Mouse (Mus musculus) erythroblast, embryonic 14.5 days (primary cell): ENCODE results near the gene Gm28374. TPM values are rescaled to one million over a fixed set of nuclear protein-coding genes. Genes with fewer than 3 reads are reported as not detected.

Source experiments
- H3K27me3 ChIP-seq: 2 replicates; pipeline ENCODE4 v1.6.1; 2012; ENCODE audit warnings: inconsistent platforms; ENCODE audit not compliant: control insufficient read depth
- H3K36me3 ChIP-seq: 2 replicates; pipeline ENCODE4 v1.6.1; 2012; ENCODE audit warnings: mild to moderate bottlenecking, inconsistent platforms; ENCODE audit not compliant: control insufficient read depth
- H3K4me1 ChIP-seq: 2 replicates; pipeline ENCODE4 v1.6.1; 2012; ENCODE audit warnings: inconsistent platforms; ENCODE audit not compliant: control insufficient read depth
- H3K4me3 ChIP-seq: replicated peaks from 2 replicates; pipeline ENCODE3; 2012; ENCODE audit warnings: moderate library complexity, mild to moderate bottlenecking, inconsistent platforms
- H3K9me3 ChIP-seq: 2 replicates; pipeline ENCODE4 v1.6.1; 2012; ENCODE audit warnings: low read length, inconsistent platforms, mixed read lengths; ENCODE audit not compliant: control insufficient read depth
- GATA1 ChIP-seq: IDR thresholded peaks from 2 replicates; pipeline ENCODE4 v1.6.1; 2012; ENCODE audit warnings: low read length, inconsistent platforms, mixed read lengths
- TAL1 ChIP-seq: IDR thresholded peaks from 3 replicates; pipeline ENCODE4 v1.6.1; 2012; ENCODE audit warnings: low read length, inconsistent platforms, mixed read lengths
- polyA plus RNA-seq: library from polyadenylated mRNA; stranded (reverse); fragments of >175 nt; gene quantifications from 2 replicates; pipeline ENCODE4 v1.2.3, GENCODE M21; 2012

Gm28374 gene
- polyA plus RNA-seq, 1 experiment = not detected

DNA sequence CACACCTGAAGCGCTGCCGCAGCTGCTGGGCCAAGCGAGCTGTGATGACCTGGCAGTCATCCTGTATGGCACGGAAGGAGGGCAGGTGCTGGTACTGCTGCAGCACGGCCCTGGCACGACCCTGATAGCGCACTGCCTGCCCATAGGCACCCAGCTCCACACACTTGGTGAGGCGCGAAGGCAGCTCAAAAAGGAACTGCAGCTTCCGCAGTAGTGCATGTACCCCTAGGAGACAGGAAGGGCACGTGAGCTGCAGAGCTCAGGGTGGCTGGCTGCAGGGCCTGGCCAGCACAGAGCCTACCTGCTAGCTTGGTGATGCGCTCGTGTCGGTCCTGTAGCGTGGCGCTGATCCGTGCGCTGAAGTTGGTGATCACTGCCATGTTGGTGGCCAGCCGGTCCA lies 10.8 kb downstream of the Gm28374 start:
- H3K4me1 ChIP-seq = peaks cover 45% of the 10 kb centered on the region
- H3K27me3 ChIP-seq = no peaks in the 10 kb centered on the region
- no peaks in the 10 kb centered on the region for H3K9me3 ChIP-seq
- TF ChIP-seq TAL1 (no peak), GATA1 (no peak)
- peaks cover 64% of the 10 kb centered on the region for H3K36me3 ChIP-seq
- no peak overlapping the region for H3K4me3 ChIP-seq

DNA sequence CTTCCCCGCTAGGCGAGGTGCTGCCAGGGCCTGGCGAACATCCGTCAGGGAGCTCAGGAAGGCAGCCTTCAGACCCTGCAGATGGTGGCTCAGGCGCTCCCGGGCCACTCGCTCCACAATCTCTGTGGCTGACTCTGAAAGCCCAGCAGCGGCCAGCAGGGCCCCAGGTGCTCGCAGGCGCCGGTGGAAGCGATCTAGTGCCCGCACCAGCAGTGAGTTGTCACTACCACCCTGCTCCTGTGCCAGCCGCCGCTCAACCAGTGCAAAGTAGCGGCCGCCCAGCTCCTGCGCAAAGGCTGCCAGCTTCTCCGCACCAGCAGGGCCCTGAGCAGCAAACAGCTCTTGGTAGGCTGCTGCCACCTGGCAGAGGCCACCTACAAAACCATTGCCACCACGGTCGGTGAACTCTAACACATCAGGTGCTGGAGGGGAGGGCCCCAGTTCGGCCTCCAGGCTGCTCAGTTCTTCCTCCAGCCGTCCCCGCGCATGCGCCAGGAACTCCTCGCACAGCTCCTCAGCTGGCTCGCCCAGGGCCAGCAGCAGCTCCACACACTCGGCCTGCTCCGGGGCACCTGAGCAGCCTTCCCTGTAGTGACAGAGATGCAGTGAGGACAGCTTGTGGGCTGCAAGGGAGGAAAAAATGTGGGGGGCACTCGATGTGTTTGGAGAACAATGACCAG lies 11.3 kb downstream of the Gm28374 start:
- TF ChIP-seq GATA1 (no peak), TAL1 (no peak)
- Histone ChIP-seq H3K36me3 (peaks cover 63% of the 10 kb centered on the region), H3K9me3 (no peaks in the 10 kb centered on the region), H3K4me1 (peaks cover 41% of the 10 kb centered on the region), H3K27me3 (no peaks in the 10 kb centered on the region), H3K4me3 (no peak overlapping the region)

DNA sequence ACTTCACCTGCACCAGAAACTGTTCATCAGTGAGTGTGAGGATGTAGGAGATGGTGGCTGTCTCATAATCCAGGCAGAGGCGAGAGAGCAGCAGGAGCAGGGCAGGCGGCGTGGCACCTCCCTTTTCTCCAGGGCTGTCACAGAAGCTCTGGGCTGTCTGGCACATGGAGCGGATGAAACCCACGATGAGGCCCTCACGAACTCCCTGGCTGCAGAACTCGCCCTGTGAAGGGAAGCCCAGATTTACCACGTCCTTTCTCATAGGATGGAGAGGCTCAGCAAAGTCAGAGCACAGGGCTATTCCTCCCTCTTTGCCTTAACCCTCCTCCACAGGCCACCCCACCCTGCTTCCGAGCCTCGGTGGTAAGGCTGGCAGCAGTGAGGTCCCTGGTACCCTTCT lies 12.2 kb downstream of the Gm28374 start:
- no peaks in the 10 kb centered on the region for H3K27me3 ChIP-seq
- H3K9me3 ChIP-seq = no peaks in the 10 kb centered on the region
- no peak overlapping the region for H3K4me3 ChIP-seq
- TF ChIP-seq GATA1 (no peak), TAL1 (no peak)
- peaks cover 59% of the 10 kb centered on the region for H3K36me3 ChIP-seq
- H3K4me1 ChIP-seq = peaks cover 36% of the 10 kb centered on the region

DNA sequence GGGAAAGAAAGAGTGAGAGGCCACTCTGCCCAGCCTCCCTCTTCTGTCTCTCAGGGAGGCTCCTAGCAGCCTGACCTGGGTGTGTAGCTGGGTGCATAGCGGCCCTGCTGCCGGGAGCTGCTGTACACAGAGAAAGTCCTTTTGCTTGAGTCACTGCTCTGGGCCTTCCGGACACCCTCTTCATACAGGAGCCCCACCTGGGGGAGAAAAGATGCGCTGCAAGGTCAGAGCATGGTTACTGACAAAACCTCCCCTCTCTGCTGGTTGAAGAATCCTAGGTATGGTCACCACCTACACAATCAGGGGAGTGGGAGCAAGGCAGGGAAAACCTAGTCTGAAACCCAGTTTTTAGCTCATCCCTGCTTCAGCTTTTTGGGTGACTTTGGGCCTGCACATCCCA lies 13.1 kb downstream of the Gm28374 start:
- H3K4me1 ChIP-seq = peaks cover 36% of the 10 kb centered on the region
- no peak for TF ChIP-seq GATA1
- no peak for TF ChIP-seq TAL1
- no peak overlapping the region for H3K4me3 ChIP-seq
- no peaks in the 10 kb centered on the region for H3K9me3 ChIP-seq
- no peaks in the 10 kb centered on the region for H3K27me3 ChIP-seq
- peaks cover 54% of the 10 kb centered on the region for H3K36me3 ChIP-seq

DNA sequence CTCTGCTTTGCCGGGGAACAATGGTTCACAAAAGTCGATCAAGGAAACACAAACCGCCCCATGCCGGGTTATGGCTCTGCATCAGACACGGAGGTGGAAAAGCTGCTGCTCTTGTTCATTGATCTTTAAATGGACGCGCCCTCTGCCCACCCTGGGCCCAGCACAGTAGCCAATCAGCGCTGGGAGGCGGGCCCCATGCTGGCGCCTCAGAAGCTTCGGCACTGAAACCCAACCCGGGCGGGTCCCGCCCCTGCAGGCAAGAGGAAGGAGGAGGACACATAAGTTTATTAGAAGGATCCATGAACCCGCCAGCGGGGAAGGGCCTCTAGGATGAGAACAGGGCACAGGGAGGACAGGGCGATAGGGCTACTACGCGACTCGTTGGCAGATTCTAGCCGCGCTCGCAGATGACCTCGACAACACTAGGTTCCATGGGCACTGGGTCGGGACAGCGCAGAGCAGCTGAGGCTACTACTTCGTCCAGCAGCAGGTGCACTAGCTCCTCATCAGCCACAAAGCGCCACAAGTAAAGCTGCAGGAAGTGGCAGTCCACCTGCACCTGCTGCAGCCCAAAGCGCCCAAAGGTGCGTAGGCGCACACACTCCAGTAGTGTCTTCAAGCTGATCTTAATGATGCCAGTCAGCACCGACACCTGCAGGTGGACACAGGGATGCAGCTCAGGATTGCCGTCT lies 14.2 kb downstream of the Gm28374 start, which contains the start of gene Tm7sf2:
Gene Tm7sf2 (minus strand): TSS at position 650 of the 692 bp plus-strand sequence.
- Histone ChIP-seq H3K4me1 (peaks cover 46% of the 10 kb centered on the region), H3K36me3 (peaks cover 55% of the 10 kb centered on the region), H3K27me3 (no peaks in the 10 kb centered on the region), H3K9me3 (no peaks in the 10 kb centered on the region), H3K4me3 (peak within 1 kb of the TSS; percentile 71)
- TF ChIP-seq GATA1 (no peak), TAL1 (no peak)

DNA sequence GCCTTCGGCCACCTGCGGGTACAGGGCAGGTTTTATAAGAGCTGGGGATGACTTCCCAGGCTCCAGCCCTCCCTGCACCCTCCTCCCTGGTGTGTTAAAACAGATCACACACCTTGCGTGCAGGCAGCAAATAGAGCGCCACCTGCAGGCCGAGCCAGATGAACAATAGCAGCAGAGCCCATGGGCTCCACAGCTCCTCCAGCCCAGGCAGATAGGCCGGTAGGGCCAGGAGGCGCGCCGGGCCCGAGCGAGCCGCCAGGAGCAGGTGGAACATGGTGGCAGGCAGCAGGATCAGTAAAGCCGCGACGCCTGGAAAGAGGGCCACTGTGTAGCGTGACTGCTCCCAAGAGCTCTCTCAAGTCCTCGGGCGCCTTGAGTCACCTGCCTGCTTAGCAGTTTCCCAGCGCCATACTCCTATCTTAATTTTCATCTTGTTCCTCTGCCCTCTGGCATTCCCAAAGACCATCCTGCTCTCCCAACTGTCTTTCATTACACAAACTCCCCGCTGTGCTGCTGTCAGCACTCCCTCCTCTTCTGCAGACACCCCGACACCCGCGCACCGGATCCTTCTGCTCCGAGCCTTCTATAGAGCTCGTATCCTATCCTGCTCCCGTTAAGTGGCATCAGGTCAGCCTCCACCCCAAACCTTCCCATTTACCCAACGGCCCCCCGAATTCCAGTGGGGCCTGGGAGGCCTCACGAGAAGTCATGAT lies 14.9 kb downstream of the Gm28374 start:
- Histone ChIP-seq H3K9me3 (no peaks in the 10 kb centered on the region), H3K4me1 (peaks cover 53% of the 10 kb centered on the region), H3K36me3 (peaks cover 55% of the 10 kb centered on the region), H3K4me3 (peak overlapping the region; percentile 71), H3K27me3 (no peaks in the 10 kb centered on the region)
- no peak for TF ChIP-seq GATA1
- no peak for TF ChIP-seq TAL1

DNA sequence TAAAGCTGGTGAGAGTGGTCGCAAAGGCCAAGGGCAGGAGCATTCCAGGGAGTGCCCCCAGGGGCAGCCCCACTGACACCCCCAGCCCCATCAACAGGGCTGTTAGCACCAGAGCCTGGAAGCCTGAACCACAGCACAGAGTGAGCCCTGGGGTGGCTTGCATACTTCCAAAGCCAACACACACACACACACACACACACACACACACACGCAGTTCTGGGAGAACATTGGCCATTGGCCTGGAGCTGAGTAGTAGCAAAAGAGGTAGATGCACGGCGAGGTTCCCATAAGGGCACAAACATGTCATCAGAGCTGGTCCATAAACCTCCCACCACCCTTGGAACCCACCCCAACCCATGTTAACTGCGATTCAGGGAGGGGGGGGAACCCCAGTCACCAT lies 15.5 kb downstream of the Gm28374 start:
- Histone ChIP-seq H3K4me3 (peak overlapping the region; percentile 71), H3K9me3 (no peaks in the 10 kb centered on the region), H3K4me1 (peaks cover 59% of the 10 kb centered on the region), H3K27me3 (no peaks in the 10 kb centered on the region), H3K36me3 (peaks cover 55% of the 10 kb centered on the region)
- TF ChIP-seq TAL1 (no peak), GATA1 (no peak)

DNA sequence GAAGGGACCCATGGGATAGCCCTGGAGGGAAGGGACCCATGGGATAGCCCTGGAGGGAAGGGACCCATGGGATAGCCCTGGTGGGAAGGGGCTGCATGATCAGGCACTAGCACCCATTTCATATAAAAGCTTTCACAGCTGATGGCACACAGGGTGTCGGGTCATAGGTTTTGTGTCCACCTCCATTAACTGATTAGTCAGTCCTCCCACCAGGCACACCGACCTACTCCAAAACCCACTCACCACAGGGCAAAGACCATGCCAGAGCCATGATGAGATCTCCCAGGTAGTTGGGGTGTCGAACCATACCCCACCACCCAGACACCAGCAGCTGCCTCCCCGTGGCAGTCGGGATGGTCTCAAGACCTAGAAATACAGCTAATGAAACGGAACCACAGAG lies 19.0 kb downstream of the Gm28374 start:
- peaks cover 34% of the 10 kb centered on the region for H3K36me3 ChIP-seq
- no peaks in the 10 kb centered on the region for H3K9me3 ChIP-seq
- TF ChIP-seq GATA1 (no peak), TAL1 (no peak)
- no peaks in the 10 kb centered on the region for H3K27me3 ChIP-seq
- H3K4me3 ChIP-seq = peak overlapping the region; percentile 70
- peaks cover 65% of the 10 kb centered on the region for H3K4me1 ChIP-seq

DNA sequence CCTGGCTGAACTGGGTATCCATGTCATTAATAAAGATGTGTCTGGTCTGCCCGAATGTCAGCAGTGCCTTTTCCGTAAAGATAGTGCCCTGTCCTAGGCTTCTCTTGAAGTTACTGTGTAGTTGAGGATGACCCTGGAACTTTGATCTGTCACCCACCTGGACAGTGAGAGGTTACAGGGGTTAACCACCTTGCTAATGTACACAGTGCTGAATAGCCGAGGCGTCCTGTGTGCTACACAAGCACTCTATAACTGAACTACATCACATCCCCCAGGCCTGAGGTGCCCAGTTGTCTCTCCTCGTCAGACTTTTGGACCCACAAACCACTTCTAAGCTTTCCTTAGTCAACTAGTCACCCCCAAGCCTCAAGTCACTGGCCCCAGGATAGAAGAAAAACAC lies 19.6 kb downstream of the Gm28374 start:
- peak overlapping the region; percentile 70 for H3K4me3 ChIP-seq
- H3K9me3 ChIP-seq = no peaks in the 10 kb centered on the region
- H3K27me3 ChIP-seq = no peaks in the 10 kb centered on the region
- peaks cover 35% of the 10 kb centered on the region for H3K36me3 ChIP-seq
- TF ChIP-seq GATA1 (no peak), TAL1 (no peak)
- H3K4me1 ChIP-seq = peaks cover 58% of the 10 kb centered on the region
